Mouse (Mus musculus): Measurements from ENCODE around the gene Nox4.

The Nox4 gene

DNA sequence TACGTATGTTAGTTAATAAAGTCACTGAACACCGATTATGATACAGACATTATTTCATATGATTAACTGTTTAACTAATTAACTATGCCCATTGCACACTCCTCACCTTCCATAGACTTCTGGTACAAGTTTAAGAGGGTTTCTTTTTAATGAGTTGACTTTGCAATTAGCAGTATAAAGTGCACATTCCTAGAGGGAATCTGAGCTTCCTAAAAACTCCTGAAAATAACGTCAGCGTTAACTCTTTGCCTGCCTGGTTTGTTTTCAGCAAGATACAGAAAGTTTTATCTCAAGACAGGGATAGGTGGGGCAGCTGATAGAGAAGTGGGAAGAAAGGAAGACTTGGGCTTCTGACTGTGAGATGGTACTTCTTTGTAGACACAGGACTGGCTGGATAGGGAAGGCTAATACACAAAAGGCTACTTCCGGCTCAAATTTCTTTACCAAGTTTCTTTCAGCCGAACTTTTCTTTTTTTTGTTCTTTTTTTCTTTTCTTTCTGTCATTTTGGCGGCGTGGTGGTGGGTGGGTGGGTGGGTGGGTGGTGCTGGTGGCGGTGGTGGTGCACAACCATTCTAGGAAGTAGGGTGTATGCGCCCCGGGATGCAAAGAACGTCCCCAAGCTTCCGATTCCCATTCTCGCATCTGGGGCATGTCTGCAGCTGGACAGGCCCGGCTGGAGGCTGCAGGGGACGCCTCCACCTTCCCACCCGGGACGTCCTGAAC lies at the start of gene Nox4:
Gene Nox4, plus strand, starts transcription at position 241 of the 724 bp plus-strand sequence.
- DNase-seq, result no peak

DNA sequence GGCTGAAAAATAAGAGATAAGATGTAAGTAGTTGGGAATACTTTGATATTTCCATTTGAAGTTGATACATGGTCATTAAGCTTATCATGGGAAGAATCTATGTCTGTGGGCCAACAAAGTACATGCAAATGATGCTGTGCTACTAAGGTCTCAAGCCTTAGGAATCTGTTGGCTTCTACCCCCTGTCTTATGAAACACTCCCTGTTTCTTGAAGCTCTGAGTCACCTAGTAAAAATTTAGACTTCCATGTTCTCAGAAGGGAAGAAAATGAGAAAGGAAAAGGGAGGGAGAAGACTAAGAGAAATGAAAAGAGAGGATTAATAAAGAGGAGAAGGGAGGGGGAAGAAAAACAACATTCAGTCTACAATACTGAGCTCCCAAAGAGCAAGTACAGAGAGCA lies 41.1 kb upstream of the Nox4 start:
- no peak for DNase-seq

DNA sequence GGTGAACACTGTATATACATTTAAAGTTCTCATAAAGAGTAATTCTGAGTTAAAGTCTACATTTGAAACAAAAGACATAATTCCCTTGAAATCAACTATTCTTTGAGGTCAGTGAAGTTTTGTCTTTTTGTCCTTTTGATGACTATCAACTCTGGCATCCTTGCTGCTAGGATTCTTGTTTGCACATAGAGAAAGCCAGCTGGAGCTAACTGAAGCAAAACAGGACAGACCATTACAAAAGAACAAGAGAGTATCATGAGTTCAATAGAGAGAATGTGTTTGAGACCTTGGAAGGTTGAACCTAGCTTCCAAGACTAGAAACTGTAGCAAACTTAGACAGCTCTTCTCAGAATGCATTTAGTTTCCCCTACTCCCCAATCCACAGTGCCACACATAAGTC lies 24.2 kb upstream of the Nox4 start:
- DNase-seq, result no peak

DNA sequence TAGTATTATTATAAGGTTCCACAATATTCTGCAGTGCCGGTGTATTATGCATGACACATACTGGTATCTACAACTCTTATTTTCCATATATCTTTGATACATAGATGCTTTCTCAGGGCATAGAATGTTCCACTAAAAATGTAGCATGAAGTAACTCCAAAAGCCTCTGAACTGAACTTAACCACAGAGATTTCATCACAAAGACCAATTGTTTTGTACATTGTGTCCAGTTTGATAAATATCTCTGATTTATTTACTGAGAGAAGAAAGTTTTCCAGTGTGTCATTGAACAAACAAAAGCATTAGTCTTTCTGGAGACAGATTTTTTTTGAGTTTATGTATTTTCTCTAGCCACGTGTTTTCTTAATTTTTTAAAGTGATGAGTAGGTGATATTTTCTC lies 23.1 kb upstream of the Nox4 start:
- no peak for DNase-seq

DNA sequence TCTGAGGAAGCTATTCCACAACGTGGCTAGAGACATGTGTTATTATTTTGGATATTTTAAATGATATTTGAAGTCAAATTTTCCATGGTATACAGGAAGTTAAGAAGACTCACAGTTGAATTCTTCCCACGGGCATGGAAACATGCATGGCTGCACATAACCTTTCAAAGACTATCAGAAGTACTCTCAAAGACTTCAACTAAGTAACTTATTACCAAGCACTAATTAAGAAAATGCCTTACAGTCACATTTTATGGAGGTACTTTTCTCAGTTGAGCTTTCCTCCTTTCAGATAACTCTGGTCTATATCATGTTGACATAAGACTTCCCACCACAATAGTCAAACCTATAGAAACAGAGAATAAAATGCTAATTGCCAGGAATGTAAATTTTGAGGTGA lies 20.3 kb upstream of the Nox4 start:
- no peak for DNase-seq

DNA sequence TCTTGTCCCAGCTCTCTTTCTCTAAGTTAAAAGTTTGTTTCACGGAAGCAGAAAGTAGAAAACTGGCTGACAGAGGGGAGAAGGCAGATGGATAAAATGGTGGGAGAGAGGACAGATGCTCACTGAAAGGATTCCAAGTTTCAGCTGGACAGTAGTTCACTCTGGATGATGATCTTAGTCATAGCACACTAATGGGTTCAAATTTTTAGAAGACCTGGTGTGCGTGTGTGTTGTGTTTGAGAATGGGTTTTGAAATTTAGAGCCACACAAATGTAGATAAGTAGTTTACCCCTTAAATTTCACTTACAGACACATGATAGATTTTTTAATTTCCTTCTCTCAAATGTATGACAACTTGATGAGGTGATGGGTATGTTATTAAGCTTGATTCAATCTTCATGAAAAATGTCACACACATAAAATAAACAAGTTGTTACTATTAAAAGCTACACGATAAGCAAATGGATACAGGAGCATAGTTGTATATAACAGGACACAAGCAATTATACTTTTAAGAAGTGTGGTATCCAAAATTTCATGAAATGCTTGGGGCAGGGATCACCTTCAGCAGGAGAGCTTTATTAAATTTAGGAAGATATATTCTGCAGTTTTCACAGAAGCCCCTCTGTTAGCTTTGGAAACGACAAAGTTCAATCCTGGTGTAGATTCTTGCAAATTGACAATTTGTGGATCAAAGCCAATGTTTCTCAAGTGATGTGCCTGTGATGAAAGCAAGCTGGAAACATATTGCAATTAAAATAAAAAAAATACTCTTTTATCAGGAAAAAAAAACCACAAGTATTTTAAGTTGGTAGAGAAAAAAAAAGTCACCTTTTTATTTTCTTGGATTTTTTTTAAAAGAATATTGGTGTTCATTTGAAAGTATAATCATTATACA lies 18.6 kb upstream of the Nox4 start:
- no peak for DNase-seq

DNA sequence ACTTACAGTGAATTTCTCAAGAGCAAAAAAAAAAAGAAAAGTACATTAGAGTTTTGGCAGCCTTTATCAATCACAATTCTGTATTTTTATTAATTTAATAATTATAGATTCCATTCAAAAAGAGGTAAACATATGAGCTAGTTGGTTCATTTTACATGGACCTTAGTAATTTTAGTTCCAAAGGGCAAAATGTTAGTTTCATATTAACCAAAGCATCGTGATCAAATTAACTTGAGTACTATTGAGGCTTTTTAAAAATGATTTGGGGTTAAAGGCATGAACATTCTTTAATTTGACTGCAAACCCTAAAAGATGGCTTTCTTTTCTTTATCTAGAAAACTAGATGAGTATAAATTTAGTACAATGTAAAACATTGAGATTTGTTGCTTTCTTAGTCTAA lies 16.4 kb upstream of the Nox4 start:
- DNase-seq, result no peak

DNA sequence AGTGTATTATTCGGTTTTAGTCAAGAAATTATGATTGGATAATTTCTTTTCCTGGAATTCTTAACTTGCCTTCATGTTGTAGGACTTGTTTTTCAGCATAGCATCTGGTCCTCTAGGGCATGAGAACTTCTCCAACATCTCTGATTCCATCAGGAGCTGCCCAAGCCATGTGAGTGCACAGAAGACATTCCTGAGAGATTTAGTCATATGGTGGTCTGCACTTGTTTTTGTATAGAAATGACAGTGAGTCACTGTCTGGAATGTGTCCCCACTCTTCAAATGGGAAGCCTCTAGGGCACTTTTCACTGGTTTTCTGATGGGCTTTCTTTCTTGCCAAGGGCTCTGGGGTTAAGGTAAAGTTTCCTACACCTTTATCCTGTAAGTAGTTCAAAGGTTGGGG lies 4.8 kb upstream of the Nox4 start:
- DNase-seq, result no peak

DNA sequence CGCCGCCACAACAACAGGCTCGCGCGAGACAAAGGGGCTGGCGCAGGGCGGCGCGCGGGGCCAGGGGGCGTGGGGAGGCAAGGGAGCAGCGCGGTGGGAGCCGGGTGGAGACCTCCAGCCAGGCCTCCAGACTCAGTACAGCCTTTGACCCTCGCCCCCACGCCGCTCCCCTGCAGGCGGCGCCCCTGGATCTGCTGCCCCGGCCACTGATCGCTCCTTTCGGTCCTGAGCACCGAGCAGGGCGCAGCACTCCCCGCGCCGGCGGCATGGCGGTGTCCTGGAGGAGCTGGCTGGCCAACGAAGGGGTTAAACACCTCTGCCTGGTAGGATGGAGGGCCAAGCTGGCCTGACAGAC lies 661 bp downstream of the Nox4 start:
- no peak for DNase-seq

DNA sequence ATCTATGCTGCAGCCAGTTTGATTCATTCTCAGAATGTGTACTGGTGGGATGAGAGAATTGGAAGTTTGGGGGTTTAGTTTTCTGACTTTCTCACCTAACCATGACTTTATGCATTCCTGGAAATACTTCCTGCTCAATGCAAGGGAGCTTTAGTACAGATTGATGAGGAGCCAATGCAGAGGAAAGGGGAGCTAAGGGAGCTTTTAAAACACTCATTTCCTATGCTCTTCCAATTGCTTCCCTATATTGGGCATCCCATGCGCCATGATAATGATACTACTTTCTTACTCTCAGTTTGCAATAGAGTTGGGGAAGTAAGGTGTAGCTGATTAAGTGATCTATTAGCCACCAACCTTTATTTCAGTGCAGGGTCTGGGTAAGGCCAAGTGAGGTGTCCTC lies 1.0 kb downstream of the Nox4 start:
- no peak for DNase-seq

DNA sequence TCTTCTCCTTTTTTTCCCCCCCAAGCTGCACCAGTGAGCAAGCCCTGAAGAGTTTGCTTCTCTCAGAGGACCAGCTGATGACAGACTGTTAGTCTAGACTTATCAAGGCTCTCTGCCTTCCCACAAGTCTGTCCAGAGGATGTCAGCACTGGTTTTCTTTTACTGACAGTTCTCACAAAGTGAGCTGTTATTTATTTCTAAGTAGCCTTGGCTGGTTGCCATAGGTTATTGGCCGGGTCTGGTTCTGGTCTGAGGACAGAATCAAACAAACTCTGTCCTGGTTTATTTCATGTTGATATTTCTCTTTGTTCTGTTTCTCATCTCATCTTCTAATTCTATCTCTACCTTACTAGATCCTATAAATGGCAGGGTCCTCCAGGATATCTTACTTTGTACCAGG lies 2.0 kb downstream of the Nox4 start:
- DNase-seq, result no peak

DNA sequence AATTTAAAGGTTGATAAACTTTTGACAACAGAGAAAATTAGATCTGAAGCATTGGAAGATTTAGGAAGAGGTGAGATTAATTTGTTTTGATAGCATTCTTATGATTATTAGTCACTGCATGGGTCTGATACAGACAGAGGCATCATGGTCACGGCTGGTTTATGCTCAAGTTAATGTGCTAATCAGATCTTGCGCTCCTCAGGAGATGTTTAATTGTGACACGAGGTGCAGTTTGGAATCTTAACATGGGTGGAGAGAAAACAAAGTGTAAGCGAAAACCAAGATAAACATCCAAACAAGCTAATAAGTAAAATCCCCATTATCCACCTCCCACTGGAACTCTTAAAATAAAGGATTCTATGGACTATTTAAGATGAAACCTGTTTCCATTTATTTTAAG lies 6.2 kb downstream of the Nox4 start:
- DNase-seq, result no peak

DNA sequence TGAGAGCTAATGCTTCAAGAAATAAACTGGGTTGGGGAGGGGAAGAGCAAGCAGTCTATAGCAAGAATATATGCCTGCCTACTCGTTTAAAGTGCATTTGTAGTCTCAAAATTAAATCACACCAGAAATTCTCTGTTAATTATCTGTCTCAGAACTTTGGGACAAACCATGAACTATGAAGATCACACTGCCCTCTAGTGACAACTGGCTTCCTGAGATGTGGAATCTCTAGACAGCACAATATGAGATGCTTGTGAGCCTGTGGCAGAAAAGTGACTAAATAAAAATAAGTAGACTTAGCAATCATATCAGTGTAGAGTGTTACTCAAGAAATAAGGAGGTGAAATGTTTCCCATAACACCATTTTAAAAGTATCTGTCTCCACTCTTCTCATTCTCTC lies 31.3 kb downstream of the Nox4 start:
- no peak for DNase-seq

DNA sequence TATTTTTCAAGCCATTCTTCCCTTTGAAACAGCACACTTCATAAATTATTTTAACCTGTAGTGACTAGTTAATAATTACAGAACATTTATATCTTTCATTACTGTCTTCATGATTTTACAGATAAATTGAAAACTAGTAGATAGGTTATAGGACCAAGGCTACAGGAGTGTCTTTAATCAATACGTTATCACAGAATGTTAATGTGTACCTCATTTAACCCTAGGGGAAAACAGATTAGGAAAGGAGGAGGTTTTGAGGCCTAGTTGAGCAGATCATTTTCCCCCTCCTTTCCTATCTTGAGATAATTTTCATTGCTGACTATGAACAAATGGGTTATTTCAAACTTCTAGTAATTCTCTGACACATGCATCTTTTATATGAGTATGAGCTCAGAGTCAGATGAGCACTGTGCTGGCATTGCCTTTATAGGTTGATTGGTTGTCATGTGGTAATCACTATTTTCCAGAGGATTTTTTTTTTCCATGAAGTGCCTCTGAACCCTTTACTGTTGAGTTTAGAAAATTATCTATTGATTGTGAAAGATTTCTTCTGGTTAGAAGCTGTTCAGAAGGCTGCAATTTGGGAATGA lies 57.9 kb downstream of the Nox4 start:
- DNase-seq, result no peak

DNA sequence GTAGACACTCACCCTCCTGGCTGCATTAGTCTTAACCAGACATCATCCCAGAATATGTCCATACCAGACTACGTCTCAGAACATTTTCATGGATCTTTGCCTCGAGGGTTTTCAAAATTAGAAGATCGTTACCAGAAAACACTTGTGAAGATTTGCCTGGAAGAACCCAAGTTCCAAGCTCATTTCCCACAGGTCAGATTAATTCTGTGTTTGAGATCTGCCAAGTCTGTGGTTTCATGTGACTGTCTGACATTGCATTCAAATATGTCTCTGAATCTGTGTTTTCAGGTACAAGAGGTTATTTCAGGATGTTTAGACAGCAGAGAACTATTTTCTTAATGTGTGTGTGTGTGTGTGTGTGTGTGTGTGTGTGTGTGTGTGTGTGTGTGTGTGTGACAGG lies 75.7 kb downstream of the Nox4 start:
- DNase-seq, result no peak

DNA sequence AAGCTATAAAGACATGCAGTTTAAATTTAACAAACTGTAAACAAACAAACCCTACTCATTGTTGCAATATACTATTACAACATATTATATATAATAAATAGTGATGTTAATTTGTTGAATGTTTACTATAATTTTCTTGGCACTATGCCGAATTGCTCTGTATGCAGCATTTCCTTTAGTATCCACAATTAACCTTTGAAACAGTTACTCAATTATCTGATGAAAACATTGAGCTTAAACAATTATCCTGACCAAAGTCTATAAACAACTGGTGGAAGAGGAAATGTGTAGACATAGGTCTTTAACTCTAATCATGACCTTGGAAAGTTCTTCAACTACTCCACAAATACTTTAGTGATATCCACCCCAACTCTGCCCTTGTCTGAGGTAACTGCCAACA lies 76.2 kb downstream of the Nox4 start:
- no peak for DNase-seq

DNA sequence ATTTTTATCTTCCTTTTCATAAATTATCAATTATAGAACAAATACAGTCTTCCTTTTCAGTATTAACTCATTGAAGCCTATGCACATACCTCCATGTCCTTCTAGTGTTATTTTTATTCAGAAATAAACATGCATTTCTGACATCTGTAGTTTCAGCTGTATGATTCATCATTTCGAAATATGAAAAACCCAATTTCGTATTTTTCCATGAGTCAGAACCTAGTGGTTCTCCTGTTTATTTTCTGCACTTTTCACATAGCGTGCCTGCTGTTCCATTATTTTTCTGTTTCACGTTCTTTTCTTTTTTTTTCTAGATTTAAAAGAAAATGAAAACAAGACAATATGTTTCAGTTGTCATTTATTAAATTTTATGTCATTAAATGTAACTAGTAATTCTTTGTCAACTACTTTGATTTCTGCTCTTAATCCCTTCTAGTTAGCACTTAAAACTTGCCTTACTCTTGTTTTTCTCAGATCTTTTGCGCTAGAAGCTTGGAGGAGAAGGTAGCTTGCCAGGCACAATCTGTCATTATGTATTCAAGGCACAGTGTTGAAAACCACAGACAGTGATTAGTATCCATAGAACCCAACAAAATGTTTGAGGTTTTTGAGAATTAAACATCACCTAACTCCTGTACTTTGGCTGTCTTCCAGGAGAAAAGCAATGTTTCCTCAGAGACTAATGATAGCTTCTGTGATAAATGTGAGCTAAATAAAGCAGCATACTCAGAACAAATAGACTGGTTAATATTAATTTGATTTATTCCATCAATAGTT lies 85.1 kb downstream of the Nox4 start:
- no peak for DNase-seq

DNA sequence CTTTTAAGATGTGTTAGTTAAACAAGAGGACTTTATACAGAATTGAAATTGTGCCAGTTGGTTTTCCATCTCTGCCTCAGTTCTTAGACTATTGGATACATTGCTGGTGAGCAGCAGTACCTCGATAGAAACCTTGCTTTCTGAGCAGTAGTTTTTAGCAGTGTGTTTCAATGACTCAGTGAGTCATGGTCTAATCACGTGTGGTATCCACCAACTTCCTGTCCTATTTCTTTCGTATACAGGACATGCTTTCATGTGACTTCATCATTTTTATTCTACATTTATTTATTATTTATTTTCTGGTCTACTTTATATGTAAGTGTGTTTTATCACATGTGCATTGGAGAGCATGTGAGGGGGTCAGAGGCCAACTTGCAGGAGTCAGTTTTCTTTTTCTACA lies 99.7 kb downstream of the Nox4 start:
- no peak for DNase-seq

DNA sequence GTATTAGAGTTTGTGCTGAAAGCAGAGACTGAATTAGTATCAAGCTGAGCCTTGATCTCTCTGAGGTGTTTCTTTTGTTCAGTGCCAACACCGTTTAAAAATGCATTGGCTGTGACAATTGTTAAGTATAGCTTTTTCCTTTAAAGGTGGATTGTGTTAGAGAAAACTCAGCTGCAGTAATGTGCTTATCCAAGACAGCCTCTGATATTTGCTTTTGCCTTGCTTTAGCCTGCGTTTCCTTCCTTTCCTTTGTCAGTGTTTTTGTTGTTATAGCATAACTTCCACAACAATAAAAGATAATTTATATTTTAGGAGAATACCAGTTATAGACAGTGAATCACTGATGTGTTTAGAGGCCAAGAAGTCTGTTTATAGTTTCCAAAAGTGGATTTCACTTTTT lies 106.9 kb downstream of the Nox4 start:
- DNase-seq, result no peak

DNA sequence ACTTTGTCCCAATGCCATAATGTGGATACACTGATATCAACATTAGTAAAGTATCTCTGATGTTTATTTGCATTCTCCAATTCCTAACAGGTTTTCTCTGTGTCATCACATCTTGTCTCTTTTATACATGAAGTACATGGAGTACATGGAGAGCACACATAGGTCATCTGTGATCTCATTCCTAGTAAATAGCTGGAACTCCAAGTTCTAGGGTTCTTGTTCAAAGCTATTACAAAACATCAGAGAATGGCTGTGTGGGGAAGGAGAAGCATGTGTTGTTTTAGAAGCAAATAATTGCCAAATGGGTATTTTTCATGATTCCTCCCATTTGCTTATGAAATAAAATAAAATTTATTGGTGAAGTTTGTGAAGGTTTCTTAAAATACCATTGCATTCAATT lies 121.9 kb downstream of the Nox4 start:
- no peak for DNase-seq

DNA sequence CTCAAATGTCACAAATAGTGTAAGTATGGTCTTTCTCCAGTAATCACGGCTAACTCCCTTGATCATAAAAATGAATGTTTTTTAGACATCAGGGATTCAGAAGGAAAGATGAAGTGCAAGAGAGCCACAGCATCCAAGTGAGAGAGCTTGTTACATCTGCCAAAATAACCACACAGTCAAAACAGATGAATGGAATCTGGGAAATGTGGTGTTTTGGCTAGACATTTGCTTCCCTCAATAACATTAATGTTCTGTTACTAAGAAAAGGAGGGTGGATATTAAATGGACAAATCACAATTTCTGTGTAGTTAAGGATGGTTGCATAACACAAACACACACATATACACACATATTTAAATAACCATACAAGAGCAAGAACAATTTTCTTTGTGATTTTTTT lies 123.2 kb downstream of the Nox4 start:
- no peak for DNase-seq

DNA sequence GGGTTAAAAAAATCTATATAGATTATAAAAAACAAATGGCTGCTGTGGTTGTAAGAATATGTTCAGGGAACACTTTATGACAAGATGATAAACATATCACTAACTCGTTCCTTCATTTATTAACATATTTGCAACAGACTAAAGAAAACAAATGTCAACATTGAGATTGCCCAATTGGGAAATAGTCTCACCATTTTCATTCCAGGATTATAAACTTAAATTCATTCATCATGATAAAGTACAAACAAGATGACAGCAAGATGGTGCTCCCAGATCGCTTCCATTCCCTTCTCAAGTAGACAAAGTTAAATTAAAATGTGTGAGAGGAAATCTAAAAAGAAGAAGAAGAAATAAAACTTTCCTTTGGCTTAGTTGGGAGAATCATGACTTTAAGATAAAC lies 124.9 kb downstream of the Nox4 start:
- no peak for DNase-seq

DNA sequence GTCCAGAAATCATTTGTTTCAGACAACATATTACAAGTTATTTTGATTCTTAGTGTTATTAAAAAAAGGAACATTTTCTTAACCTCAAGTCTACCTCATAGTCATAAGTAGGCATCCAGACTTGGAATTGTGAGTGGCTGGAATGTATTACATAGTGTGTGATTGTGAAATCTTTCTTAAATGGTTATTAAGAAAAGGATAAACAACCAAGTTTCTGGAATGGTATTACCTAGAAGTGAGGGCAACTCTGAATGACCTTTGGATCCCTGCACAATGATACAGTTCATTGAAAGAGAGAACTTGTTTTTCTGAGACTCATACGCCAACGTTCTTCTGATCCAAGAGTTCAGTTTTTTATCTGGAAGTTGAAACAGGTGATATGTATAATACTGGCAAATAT lies 125.4 kb downstream of the Nox4 start:
- no peak for DNase-seq

DNA sequence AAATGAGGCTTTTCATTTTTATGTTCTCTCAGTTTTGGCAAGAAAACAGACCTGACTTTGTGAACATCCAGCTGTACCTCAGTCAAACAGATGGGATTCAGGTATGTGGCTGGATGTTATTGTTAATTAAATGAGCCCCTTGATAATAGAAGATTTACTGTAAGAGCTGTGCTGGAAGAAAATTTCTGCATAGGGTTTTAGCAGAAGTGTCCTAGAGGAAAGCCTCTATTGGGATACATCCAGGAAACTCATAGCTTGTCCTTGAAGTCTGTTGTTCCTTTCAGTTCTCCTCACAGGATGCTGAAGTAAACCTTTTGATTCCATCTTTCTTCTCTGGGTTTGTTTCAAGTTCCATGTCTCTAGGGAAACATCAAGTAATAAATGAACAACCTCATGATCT lies 128.4 kb downstream of the Nox4 start:
- no peak for DNase-seq
